Mouse (Mus musculus) mammary gland, adult 2 months (tissue): Measurements from ENCODE around the gene Cby3. TPM values are rescaled to one million over a fixed set of nuclear protein-coding genes. Genes with fewer than 3 reads are reported as not detected.

ENCODE experiments used
- polyA plus RNA-seq: library from polyadenylated mRNA; depleted of rRNA; stranded (reverse); fragments of >200 nt; gene quantifications from 2 replicates; pipeline ENCODE4 v1.2.3, GENCODE M21; 2012; ENCODE audit warnings: low replicate concordance; rRNA removed

Gene Cby3
- polyA plus RNA-seq = not detected in 2 replicates

DNA sequence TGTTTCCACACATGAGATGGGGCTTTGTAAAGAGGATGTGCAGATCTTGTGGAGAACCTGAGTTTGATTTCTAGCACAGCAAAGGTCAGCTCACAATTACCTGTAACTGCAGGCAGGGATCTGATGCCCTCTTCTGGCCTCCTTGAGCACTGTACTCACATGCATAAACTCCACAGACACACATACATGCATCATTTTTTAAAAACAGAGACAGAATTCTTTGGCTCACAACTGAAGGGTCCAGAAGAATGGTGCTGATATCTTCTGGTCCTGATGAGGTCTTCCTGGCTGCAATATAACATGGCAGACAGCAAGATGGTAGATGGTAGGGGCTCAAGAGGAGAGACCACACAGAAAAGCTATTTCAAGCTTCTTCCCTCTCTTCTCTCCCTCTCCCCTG, at the start of gene Cby3:
Cby3 (plus strand) TSS at position 301 of the 400 bp plus-strand sequence.

GRCm38 (mm10) chr11:50325496-50326301, 28.6 kb upstream of the Cby3 start, which contains the start of gene Canx:
Gene Canx (minus strand): TSS chr11:50325673.

DNA sequence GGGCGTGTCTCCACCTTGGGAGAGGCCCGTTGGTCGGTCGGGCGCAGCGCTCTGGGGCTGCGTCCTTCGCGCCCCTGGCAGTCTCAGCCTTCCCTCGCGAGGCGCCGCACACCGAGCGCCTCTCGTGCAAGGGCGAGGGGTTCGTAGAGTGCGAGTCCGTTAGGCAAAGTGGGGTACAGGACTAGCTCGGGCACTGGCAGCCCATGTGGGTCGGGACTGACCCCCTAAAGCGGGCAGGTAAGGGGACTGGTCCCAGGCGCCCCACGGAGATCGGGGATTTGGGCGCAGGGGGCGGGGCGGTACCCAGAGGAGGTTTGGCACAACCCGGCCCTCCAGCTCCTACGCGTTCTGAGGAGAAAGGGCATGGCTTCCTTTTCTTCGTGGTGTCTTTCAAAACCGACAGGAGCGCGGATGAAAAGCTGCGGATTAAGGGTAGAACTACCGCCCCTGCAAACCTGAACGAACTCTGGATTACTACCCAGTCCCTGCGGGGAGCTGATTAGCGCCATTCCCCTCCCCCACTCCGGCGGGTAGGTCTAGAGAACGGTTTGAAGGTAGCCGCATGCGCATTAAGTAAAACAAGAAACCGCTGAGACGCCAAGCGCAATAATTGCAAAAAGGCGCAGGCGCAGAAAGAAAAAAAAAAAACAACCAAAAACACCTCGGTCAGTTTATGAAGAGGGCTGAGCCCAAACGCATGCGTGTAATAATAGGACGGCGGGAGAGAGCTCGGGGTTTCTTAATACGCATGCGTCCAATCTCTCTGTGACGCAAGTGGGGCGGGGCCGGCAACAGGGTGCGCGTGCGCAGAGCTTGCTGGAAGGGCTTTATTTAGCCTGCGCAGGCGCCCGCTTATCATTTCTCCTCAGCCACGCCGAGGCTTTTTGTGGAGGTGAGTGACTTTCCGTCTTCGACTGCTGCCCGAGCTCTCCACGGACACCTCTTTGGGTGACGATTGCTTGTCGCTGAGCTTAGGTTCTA, 22.9 kb downstream of the Cby3 start, which contains the start of gene Hnrnph1:
Hnrnph1 (plus strand) TSS at position 80 of the 981 bp plus-strand sequence.

Other genes starting within 250 kb of the Cby3 start
- gene Tbc1d9b, start 223.1 kb upstream of the Cby3 start, polyA plus RNA-seq = 57.3 and 58.4 TPM in 2 replicates
- 5.9 and 6.3 TPM in 2 replicates for gene Mrnip, start 180.0 kb upstream of the Cby3 start, polyA plus RNA-seq
- 228 and 233 TPM in 2 replicates for gene Sqstm1, start 143.6 kb upstream of the Cby3 start, polyA plus RNA-seq
- gene Mgat4b, start 143.6 kb upstream of the Cby3 start, polyA plus RNA-seq = 77.4 and 146 TPM in 2 replicates
- gene Ltc4s, start 115.8 kb upstream of the Cby3 start, polyA plus RNA-seq = 181 and 383 TPM in 2 replicates
- gene Maml1, start 62.2 kb upstream of the Cby3 start, polyA plus RNA-seq = 13.6 and 24.3 TPM in 2 replicates
- 23.4 and 58.7 TPM in 2 replicates for gene Canx, start 28.8 kb upstream of the Cby3 start, polyA plus RNA-seq
- gene Hnrnph1, start 22.5 kb downstream of the Cby3 start, polyA plus RNA-seq = 26.2 and 56.4 TPM in 2 replicates
- 16.3 and 26.0 TPM in 2 replicates for gene Rufy1, start 76.7 kb downstream of the Cby3 start, polyA plus RNA-seq
- gene Adamts2, start 247.6 kb downstream of the Cby3 start, polyA plus RNA-seq = 40.5 and 62.4 TPM in 2 replicates